Mouse (Mus musculus) olfactory bulb, adult 2 months (tissue): ENCODE measurements at regions not wholly inside any gene's neighbourhood (a gene's known extent, or its start where the extent isn't known, plus 50 kb on each side); places are given as distances from the start of the nearest gene placed in this dataset.

Experiments
- CTCF ChIP-seq: fragments of 200-500 bp; IDR thresholded peaks from 2 replicates; pipeline ENCODE4 v1.5.1; 2012; ENCODE audit warnings: low read depth, mild to moderate bottlenecking, low read length, moderate library complexity; ENCODE audit not compliant: insufficient read depth
- POLR2A ChIP-seq: fragments of 200-500 bp; IDR thresholded peaks from 2 replicates; pipeline ENCODE4 v1.6.1; 2012; ENCODE audit warnings: mild to moderate bottlenecking, low read depth, low read length, moderate library complexity; ENCODE audit not compliant: insufficient read depth

GRCm38 (mm10) chr19:48116689-48117088 is 89.1 kb upstream of the Sorcs3 start:
- no peak for TF ChIP-seq CTCF
- no peak for TF ChIP-seq POLR2A
